Mouse (Mus musculus): ENCODE data around the gene Rpl9.

Gene Rpl9

DNA sequence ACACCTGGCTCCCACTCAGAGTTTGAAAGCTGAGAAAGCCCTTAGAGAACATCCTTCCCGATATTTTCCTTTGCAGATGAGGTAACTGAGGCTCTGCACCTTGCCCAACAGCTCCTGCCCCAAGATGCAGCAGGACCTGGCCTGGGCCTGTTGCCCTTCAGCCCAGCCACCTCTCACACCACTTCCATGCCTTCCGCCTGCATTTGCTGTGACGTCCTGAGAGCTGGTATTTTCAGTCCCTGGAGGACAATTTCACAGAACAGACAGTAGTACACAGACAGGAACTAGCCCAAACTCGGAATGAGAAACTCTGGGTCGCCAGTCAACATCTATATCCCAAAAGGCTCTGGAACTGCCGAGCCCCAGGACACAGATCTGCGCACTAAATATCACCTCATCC lies 16.5 kb downstream of the Rpl9 start:
- no peak for DNase-seq (ENCODE audit: low spot score)

GRCm38 (mm10) chr5:65371551-65371950 lies 19.7 kb downstream of the Rpl9 start:
- DNase-seq (ENCODE audit: low spot score): no peak

- DNase-seq (ENCODE audit: low spot score): no peak
Measured at GRCm38 (mm10) chr5:65367837-65368236, 23.4 kb downstream of the Rpl9 start.

- DNase-seq (ENCODE audit: low spot score): no peak
Measured at GRCm38 (mm10) chr5:65357771-65358170, 33.5 kb downstream of the Rpl9 start.

DNA sequence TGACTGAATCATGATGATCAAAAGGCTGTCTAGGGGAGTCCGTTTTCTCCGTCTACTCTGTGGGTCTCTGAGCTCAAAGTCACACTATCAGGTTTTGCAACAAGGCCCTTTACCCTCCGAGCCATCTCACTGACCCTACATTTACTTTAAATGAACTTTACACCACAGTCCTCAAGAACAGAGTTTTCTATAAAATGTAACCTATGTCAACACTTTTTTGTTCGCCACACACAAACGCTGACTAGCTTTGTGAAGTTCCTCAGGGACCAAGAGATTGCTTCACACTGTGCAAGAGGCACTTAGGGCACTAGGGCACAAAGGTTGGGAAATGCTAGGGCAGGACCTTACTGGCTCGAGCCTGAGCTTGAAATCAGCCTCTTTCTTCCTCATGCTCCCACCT lies 34.4 kb downstream of the Rpl9 start:
- no peak for DNase-seq (ENCODE audit: low spot score)

DNA sequence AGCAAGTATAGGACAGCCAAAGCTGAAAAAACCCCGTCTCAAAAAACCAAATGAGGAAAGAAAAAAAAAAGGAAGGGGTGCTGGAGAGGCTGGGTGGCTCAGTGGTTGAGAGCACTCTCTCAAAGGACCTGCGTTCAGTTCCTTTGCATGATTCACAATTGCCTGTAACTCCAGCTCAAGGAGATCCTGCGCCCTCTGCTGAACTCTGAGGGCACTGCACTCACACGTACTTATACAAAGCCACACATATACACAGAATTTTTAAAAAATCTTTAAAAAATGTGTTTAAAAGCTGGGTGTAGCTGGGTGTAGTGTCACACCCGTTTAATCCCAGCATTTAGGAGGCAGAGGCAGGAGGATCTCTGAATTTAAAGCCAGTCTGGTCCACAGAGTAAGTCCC lies 36.3 kb downstream of the Rpl9 start:
- no peak for DNase-seq (ENCODE audit: low spot score)

GRCm38 (mm10) chr5:65354097-65354496 lies 37.1 kb downstream of the Rpl9 start:
- no peak for DNase-seq (ENCODE audit: low spot score)

DNA sequence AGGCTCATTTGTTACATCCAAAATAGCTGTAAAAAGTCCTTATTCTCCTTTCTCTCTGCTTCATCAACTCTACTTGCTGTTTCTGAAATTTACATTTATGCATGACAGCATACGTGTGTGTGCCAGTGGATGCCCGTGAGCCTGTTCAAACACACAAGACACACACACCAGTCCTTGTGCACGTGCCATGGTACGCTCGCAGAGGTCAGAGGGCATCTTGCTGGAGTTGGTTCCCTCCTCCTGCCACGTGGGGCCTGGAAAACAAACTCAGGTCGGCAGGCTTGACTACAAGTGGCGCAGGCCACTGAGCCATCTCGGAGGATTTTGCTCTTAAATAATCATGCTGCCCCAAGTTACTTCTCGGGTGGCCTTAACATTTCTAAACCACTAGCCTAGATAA lies 40.7 kb downstream of the Rpl9 start:
- DNase-seq (ENCODE audit: low spot score): no peak

- no peak for DNase-seq (ENCODE audit: low spot score)
Measured at GRCm38 (mm10) chr5:65348168-65348567, 43.1 kb downstream of the Rpl9 start, which contains the start of gene Klb. Gene Klb (plus strand): TSS chr5:65348314.

DNA sequence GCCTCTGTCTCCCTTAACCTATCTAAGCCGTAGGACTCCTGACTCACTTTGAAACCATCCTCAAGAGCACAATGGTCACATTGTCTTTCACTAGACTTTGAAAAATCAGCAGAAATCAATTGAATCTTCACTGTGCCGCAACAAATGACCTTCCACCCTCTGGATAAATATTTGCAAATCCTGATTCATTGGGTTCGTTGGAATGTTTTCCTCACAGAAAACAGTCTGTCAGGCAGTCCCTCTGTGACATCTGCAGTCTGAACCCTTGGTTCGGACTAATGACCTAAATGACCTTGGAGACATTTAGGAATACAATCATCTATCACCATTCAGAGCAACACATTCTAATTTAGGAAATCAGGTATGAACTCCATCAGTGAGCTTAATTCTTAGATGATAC lies 51.1 kb downstream of the Rpl9 start:
- no peak for DNase-seq (ENCODE audit: low spot score)

GRCm38 (mm10) chr5:65338394-65338793 lies 52.9 kb downstream of the Rpl9 start:
- no peak for DNase-seq (ENCODE audit: low spot score)
